Mouse (Mus musculus) layer of hippocampus, adult 9-11 months (tissue): ENCODE measurements around the gene Zfp511.

Experiments used
- DNase-seq: peaks from one replicate; pipeline ENCODE4 v3.0.0; 2022

Zfp511 gene

DNA sequence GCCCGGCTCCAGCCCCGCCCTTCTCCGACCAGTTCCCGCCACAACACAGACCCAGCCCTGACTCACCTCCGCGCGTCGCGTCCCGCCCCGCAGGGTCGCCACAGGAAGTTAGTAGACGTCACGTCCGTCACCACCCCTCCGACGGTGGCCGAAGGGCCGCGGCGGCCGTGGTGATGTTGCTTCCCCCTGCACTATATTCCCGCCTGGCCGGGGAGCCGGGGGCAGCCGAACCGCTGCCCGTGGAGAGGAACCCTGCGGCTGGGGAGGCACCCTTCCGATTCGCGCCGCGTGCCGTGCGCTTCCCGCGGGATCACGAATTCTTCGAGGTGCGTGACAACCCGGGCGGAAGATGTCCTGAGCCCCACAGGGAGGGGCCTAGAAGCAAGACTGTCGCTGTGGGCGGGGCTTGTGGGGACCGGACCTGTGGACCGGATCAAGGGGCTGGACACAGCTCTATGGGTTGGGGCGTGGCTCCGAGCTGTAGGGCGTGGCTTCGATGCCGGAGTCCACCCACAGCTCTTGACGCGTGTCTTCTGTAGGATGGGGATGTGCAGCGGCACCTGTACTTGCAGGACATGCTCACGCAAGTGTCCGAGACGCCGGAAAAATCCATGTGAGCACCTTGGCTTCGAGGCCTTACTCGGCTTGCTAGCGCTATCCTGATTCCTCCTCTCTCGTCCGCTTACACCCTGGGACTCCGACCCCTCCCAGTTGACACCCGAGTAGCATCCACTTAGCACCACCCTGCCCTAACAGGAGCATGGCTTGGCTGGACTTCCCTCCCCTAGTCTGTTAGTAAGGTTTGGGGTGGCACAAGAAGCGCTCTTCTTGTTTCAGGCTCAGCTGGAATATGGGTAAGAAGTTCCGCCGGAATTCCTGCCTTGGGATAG is at the start of gene Zfp511, which contains the start of gene Tubgcp2:
TSS of gene Zfp511 (plus strand) at position 111 of the 890 bp plus-strand sequence.
TSS of gene Tubgcp2 (minus strand) at position 389 of the 890 bp plus-strand sequence.
- DNase-seq, result peak; percentile 96

DNA sequence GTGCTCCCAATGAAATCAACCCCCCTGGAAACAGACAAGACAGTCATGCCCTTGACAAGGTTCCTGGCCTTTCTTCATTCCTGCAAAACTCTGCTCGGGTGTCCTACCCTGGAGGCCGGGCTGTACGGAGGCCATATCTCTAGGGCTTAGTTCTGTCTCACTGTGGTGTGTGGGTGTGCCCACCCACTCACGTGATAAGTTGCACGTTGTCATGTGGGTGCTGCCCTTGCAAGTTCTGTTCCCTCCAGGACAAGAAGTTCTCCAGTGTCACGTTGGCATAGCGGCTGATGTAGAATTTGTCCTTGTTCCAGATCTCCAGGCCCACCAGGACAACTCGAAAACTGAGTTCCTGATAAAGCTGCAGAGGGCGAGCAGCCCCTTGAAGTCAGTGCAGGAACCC is 47.9 kb upstream of the Zfp511 start:
- DNase-seq, result no peak

DNA sequence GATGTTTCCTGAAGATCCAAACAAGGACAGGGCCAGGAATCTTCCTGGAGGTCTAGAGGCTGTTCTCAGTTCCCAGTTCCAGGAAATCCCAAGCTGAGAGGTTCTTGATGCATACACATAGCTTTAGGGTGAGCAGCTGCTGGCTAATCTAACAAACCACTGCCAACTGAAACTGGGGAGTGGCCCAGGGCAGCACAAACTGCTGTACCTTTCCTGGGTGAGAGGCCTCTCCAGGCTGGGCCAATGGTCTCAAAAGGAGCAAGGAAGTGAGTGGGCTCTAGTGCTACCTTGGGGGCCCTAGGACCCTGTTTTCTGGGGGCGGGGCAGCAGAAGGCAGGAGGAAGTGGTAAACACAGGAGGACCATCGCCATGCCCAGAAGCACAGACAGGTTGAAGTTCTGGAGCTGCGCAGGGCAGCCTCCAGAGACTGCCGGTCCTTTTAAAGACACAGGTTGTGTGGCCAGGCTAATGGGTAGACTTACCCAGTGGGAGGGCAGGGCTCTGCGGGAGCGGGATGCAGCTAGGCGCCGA is 45.3 kb upstream of the Zfp511 start:
- no peak for DNase-seq

DNA sequence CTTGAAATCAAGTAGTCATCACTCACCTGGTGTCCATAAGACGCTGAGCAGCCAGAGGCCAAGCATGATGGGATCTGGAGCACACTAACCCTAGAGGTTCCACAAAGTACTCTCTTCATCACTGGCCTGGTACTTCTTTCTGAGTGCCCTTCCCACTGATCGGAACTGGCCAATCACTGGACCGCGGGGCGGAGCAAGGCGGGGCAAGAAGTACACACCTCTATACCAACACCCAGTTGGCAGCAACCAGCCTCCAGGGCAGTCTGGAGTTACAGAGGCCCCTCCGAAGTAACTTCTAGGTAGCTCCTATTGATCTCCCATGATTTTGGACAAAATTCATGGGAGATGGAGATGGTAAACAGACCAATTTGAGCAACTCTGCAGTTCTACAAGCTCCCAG is 43.8 kb upstream of the Zfp511 start, which contains the start of gene Adam8:
TSS of gene Adam8 (minus strand) at position 157 of the 400 bp plus-strand sequence.
- DNase-seq, result no peak

DNA sequence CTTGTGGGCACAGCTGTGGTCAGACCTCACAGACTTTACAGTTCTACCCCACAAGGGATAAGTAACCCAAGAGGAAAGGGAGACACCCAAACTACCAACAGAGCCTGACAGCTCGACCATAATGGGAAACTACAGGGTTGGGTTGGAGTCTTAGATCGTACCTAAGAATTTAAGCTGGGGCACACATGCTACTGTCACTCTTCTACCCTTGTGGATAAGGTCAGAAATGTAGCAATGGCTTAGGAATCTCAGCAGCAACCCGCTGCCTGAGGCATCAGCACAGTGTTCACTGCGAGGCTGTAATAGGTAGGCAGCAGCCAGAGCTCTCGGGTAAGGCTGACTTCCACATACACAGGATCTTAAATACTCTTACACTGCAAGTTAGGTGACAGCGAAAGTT is 42.7 kb upstream of the Zfp511 start:
- DNase-seq, result no peak

DNA sequence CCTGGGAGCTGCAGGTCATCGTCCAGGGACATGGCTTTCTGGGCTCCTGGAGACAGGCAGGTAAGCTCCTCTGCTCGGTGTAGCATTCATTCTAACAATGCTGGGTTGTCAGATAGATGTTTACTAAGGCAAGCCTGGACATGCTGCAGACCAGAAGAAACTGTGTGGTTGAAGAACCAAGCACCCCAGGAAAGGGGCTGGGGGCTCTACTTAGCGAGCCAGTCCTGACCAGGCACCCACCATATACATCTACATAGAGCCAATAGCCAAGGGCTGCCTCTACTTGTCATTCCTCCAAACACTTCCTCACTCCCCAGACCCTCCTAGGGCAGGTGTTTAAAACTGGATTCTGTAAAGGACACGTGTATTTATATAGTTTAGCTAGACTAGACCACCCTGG is 42.0 kb upstream of the Zfp511 start:
- no peak for DNase-seq

DNA sequence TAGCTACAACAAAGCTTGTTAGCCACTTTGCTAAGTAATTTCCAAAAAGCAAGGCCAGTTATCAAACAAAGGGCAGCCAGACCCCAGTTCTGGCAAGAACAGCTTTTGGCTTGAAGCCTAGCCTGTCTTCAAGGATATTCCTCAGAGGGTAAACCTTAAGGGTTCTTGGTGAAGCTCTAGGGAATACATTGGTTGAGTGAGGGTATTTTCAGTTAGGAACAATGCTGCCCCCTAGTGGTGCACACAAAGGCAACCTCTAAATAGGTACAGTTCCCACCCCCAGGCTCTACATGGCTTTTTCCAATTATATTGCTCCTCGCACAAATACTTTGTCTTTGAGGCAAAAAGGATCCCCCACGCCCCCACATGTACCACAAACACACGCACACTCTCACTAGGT is 41.5 kb upstream of the Zfp511 start:
- peak; percentile 71 for DNase-seq

DNA sequence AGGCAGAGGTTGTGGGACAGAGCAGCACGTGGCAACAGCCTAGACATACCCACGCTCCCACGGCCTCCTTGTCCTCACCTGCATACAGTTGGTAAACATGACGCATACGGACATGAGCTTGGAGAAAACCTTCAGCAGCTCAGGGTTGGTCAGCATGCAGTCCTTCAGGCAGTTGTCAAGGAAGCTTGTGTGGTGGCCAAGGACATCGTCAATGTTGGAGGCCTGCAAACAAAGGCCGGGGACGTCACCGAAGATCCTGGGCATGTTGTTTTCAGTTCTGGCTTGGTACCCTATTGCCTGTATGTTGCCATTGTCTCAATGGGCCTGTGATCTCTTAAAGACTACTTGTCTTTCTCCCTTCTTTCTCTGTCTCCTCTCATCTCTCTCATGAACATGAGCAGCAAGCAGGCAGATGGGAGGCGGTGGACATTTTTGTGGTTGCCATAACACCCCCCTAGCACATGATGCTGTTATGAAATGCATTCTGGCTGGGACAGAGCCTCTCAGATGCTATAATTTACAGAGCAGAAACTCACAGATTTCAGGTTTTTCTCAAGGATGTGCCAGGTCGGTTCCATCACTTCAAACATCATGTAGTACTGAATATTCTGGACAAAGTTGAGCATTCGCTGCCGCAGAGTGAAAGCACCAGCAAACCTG is 37.4 kb upstream of the Zfp511 start:
- DNase-seq, result peak; percentile 53

DNA sequence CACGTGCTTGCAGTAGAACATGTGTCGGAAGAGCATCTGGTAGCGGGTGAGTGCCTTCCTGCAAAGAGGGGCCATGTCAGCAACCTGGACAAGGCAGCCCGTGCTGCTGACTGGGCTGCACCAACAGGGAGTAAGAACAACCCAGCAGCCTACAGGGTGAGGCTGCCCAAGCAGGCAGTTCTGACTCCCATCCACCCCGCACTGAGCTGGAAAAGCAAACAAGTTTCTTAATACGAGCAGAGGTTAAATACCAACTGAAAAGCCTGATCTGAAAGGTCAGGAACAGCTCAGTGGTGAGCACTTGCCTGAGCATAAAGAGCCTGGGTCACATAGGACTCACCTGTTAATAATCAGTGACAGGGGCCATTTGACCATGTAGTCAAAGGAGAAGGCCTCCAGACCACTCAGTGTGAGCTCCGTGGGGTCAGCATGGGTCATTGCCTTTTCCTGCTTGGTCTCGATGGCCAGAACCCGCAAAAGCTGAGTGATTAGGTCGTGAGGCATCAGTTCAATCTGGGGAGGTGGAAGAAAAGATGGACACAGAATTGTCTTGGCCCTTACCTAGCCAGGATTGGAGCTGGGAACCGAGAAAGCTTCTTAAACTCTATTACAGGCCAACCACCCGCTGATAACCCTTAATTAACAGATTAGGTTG is 35.0 kb upstream of the Zfp511 start:
- no peak for DNase-seq

DNA sequence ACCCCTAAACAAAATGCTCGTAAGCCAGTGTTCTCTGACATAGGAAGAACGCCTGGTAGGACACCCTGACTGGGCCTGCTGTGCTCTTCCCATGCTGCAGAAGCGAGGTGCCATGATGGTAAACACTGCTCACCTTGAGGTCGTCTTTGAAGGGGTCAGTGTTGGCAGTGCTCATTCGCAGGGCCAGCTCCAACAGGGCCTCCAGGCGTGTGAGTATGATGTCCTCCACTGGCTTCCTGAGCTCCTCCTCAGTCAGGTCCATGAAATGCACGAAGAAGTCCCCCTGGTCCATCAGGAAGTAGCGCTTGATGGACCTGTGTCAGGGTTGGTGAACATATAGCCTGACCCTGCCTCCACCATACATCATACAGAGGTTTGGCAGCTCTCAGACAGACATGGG is 31.5 kb upstream of the Zfp511 start:
- DNase-seq, result no peak

DNA sequence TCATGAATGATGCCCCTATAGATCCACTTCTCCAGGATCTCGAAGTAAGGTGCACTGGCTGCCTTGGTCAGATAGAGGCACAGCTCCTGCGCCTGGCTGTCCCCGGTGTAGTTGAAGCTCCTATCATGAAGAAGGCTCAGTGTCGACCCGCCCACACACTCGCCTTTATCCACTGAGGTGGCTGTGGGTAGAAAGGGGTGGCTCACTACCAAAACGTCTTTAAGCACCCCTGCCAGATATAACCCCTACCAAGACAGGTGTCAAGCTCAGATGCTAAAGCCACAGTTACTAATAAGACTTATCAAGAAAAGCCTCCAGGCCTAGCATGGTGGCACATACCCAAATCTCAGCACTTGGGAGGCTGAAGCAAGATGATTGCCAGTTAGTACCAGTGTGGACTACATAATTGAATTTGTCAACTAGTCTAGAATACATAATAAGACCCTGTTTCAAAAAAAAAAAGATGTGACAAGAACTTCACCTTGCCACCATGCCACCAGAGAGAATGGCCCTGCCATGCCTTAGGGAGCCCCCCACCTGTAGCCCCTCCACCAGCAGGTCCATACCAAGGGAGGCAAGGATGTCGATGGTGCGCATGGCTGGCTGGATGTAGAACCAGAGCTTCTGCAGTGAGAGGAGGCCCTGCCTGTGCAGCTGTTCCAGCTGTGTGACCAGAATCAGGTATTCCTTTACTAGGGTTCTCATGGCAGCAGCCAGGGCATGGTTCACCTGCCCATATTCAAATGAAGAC is 29.2 kb upstream of the Zfp511 start:
- DNase-seq, result no peak

DNA sequence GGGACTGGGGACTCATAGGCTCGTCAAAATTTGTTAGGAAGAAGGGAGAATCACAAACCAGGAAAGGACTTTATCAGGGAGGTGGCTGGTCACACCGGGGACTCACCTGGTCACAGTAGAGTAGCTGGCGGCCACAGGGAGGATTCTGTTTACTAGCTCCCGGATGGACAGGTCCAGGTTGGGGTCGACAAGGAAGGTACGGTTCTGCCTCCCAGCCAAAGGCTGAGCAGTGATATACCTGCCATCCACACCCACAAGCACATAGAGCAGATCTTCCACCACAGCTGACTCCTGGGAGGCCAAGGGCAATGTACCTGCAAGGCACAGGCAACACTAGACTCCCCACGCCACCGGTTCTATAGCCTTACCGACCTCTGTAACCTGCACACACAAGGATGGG is 28.4 kb upstream of the Zfp511 start:
- no peak for DNase-seq

DNA sequence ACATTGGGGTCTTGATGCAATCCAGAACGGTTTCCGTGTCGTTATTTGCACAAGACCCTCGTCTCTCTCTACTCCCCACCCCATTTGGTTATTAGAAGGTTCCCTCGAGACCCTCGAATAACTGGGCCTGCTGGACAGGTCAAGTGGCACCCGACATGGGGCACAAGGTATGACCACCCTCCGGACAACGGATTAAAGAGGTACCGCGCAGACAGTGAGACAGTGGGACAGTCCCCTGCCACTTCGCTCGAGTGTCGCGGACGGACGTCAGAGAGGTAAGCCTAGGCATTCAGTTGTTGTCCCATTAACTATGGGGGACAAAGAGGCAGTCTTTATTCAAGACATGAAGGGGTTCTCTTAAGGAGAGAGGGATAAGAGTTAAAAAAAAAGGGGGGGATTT is 24.9 kb upstream of the Zfp511 start:
- no peak for DNase-seq

DNA sequence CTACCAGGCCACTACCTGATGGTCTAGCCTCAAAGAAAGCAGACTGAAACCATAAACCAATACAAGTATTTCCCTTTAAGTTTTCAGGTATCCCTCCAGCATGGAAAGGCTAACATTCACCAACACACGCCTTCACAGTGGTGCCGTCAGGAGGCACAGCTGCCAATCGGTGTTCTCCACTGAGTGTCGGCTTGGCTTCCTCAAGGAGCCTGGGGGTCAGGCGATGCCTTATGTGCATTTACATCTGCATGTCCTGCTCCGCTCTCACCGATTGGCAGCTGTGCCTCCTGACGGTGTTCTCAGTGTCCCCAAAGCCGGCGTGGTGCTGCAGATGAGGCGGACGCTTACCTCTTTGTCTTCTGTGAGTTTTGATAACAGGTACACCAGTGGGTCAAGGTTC is 4.4 kb upstream of the Zfp511 start:
- DNase-seq, result no peak

DNA sequence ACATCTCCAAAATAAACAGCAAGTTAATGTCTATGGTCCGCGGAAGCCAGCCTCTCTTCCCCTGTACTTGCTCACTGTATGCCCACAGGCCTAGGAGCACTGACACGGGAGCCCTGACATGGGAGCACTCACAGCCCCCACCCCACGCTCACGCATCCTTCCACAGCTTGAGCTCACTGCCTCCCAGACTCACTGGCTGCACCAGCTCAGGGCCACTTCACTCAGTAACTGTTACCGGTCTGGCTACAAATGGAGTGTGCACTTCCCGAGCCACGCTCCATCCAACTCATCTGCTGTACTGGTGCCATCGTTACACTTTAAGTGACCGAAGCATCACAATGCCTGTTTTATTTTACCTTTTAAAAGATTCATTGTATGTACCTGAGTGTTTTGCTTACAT is 3.8 kb upstream of the Zfp511 start:
- no peak for DNase-seq

DNA sequence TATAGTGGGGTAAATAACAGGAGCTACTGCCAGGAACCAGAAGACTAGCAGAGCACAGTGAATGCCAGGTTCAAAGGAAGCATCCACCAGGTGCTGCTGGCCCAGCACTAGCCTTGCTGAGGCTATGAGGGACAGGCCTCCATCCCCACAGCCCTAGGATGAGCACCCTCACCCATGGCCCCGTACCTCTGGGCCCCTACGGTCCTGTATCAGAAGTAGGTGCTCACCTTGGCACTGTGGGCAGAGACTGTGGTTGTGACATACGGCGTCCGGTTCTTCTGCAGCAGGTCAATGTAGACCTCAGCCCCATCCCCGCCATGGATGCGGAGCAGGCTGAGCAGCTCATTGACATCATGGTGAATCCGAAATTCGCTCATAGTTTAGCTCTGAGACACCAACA is 2.8 kb upstream of the Zfp511 start:
- no peak for DNase-seq

DNA sequence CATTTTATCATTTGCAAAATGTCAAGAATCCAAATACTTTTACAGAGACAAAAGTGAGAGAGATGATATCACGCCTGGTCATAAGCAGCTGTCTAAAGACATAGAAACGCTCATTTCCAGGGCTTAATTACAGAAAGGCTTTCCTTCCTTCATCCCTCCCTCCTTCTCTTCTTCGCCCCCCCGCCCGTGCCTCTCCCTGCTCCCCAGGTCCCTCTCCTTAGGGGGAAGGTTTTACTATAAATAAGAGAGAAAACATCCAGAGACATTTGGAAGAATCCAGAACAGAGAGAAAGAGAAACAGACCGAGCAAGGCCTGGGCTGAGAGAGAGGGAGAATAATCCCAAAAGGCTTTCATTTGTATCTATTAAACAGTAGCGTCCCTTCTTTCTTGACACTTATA is 735 bp upstream of the Zfp511 start:
- no peak for DNase-seq

DNA sequence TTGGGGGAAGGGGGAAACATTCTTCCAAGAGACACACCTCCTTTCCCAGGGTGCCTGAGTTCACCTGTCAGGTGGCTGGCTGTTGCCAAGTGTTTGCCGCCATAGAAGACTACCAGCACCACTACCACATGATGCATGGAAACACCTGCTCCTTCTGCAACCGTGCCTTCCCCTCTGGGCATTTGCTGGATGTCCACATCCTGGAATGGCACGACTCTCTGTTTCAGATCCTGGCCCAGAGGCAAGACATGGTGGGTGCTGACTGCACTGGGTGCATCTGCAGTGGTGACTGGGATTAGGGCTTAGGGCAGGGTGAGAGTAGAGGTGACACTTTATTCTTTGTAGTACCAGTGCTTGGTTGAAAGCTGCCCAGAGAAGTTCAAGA is 972 bp downstream of the Zfp511 start:
- DNase-seq, result no peak

DNA sequence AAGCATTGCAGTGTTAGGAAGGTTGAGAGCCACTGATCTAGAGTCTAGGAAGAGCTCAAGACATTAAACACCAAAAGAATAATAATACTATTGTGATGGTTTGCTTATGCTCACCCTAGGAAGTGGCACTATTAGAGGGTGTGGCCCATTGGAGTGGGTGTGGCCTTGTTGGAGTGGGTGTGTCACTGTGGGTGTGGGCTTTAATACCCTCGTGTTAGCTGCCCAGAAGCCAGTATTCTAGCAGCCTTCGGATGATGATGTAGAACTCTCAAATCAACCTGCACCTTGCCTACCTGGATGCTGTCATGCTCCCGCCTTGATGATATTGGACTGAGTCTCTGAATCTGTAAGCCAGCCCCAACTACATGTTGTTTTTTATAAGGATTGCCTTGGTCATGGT is 6.5 kb downstream of the Zfp511 start:
- DNase-seq, result no peak

DNA sequence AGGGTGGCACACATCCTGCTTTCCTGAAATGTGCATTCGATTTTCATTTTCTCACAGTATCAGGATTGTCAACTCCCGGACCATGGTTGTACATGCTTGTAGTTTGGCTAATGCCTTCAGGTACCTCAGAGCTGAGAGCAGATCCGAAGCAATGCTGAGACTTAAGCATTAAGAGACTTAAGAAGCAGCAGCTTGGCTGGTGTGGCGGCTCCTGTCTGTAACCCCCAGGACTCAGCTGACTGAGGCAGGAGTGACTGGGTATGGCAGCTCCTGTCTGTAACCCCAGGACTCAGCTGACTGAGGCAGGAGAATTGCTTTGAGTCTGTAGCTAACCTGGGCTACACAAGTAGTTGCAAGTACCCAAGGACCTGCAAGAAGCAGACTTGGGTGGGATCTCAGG is 9.4 kb downstream of the Zfp511 start:
- DNase-seq, result no peak

DNA sequence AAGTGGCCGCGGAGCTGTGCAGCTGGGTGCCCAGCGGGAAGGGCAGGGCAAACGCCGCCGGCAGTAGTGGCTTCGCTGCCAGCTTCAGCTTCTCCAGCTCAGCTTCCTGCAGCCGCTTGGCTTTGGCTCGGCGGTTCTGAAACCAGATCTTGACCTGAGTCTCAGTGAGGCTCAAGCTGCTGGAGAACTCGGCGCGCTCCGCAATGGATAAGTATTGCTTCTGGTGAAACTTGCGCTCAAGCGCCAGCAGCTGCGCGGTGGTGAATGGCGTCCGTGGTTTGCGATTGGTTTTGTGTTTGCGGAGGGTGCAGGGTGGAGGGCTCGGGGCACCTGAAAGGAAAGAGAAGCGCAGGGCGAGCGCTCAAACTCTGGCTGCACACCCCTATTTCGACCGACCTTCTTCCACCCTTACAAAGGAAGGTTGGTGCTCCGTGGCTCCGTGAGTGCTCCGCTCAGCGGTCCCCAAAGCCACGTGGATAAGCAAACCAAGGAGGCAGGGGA is 11.7 kb downstream of the Zfp511 start:
- no peak for DNase-seq

DNA sequence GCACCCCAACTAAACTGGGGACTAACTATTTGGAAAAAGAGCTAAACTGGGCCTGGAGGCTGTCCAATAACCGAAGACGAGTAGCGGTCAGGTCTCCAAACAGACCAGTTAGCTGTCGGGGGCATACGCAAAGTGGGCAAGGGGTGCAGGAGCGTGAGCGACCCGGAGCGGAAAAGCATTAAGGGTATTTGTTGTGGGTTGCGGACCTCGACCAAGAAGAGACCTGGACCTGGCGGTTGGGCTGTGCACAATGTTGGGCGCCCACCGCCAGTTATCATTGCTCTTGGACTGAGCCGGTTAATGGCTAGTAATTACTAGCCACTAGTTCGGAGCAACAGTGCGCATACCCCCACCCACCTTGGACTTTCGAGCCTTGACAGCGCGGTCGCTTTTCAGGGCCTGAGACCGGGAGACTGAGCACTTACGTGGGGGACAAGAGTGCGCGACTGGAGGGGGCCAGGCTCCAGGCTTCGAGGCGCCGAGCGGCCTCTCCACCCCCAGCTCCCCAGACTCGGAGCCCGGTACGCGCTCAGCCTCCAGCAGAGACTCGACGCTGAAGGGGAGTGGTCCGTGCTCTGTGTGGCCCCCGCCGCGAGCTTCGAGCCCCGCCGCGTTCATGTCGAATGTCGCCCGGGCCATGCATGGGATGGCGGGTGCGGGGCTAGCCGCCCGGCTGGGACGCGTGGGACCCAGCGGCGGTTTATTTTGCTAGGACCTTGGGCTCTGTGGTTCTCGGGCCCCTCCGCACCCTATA is 12.3 kb downstream of the Zfp511 start, which contains the start of gene Msx3:
TSS of gene Msx3 (minus strand) at position 729 of the 754 bp plus-strand sequence.
- DNase-seq, result no peak
